Mouse (Mus musculus) c-Kit-positive CD71-negative TER-119-negative erythroid progenitor cells, embryonic 14.5 days (primary cell): ENCODE results near the gene Gpc5.

Experiments used
- DNase-seq: peaks from one replicate; pipeline ENCODE4 v3.0.0-alpha.2; 2013; ENCODE audit warnings: low read depth

The Gpc5 gene

DNA sequence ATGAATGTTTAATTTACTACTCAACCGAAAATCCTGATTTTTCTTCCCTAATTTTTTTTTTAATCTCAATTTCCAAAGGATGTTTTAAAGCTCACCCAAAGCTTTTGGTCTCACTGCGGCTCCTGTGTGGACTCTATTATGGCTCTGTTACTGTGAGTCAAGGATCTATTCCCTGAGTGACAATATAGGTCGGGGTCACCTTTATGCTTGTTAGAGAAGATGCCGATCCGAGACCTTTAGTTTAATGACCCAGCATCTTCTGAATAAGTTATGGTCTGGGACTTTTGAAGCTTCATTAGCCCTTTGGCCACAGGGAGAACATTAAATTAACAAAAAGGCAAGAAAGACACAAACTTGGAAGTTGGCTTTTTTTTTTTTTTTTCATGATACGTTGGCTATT lies 408.8 kb downstream of the Gpc5 start:
- DNase-seq, result no peak

DNA sequence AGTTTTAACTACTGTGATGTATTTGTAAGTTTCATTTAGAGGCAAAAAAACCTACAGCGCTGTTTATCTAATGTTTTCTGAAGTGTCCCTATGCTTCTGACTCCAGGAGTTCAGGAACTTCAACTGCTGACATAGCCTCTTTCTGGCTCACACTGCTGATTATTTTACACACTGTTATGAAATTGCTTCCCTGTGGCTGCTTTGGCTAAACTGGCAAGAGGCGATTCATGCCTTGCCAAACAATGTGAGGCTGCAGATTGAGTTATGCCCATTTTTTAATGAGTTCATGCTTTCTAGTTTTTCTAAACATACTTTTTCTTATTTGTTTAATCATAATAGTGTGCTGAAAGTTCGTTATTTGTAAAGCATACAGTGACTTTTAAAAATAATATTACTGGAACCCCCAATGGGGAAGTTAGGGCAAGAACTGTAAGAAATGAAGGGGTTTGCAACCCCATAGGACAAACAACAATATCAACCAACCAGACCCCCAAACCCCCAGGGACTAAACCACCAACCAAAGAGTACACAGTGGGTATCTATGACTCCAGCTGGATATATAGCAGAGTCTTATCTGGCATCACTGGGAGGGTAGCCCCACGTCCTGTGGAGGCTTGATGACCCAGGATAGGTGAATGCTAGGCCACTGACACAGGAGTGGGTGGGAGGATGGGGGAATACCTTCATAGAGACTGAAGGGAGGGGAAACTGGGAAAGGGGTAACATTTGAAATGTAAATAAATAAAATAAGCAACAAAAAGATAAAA lies 454.7 kb downstream of the Gpc5 start:
- no peak for DNase-seq

DNA sequence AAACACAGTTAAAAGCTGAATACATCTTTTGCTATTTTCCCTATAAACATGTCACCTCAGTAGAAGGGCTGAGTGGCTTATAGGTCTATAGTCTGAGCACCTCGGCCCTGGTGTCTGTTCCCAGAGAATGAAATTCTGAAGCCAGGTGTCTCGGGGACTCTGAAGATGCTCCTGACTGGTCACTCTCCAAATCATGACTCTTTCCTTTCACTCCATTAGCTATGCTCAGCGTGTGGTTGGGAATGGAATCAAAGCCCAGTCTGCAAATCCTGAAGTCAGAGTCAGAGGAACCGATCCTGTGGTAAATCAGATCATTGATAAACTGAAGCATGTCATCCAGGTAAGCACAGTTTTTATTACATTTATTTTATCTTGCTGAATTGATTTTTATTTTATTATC lies 460.0 kb downstream of the Gpc5 start:
- no peak for DNase-seq

DNA sequence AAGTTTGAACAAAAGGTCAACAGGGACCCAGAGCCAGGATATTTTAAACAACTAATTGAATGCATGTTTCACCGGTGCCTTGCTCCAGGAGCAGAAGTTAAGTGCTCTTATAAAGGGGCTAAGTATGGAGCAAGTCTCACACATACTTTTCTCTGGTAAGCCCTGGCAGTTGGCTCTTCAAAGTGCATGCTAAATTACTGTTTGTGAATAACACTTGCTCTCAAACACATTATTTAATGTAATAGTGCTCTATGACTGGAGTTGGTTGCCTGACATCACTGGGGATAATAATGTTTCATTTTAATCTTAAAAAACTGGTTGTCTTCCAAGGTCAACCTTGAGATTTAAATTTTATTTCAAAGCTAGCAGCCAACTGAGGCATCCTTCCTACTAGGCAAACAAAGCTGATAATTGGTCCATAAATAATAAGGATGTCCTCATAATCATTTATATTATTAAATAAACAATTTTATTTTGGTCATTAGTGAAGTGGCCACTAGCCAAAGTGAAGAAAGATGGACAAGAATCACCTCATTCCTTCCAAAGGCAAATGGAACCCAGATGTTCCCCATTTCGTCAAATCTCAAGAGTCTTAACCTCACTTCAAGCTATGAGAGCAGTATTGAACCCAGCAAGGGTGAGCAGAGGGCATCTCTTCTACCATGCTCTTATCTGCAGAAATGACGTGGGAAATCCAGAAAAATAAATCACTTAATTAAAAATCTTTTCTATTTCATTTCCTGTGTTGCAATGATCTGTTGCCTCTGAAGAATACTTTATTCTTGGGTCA lies 488.6 kb downstream of the Gpc5 start:
- DNase-seq, result no peak

DNA sequence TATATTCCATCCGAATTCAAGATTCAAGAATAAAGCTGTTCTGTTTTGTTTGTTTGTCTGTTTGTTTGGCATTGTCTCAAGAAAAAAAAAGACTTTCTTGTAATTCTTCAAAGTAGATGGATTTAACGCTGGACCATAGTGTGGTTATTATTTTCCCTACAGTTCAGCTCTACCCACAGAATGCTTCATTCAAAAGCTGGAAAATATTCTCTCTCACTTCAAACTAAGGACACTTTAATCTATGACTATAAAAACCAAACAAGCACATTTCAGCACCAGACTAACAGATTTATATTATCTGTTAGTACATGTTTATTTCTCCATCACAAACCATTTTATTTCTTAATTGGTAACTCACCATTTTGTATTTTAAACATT lies 489.2 kb downstream of the Gpc5 start:
- no peak for DNase-seq

DNA sequence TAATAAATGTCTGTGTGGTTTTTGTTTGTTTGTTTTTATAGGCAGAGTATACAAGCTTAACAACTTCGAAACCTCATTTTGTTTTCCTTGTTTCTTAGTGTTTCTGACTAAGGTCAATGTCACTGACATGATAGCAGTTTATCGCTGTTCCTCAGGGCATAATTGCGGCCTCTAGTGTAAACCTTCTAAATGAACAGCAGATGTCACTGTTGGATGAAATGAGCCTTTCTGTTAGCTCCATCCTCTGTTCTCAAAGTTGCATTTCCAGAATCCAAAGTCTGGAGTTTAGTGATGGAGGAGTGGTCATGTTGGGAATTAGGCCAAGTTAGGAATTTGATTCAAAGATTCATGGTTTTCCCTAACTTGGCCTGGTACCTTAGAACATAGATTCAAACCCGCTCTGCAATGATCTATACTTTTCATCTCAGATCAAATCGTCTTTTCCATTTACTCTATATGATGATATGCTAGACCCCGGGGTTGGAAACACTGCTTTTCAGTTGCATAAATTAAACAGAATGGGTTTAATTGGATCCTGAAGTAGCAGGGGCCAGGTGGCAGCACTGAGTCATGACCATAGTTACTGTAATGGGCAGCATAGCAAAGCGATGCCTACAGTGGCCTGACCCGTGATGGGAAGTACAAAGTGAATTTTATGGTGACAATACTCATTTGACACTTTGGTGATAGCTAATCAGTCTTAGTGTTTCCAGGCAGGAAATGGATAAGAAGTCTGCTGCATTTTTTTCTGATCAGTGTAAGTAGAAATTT lies 508.4 kb downstream of the Gpc5 start:
- DNase-seq, result peak; percentile 1

DNA sequence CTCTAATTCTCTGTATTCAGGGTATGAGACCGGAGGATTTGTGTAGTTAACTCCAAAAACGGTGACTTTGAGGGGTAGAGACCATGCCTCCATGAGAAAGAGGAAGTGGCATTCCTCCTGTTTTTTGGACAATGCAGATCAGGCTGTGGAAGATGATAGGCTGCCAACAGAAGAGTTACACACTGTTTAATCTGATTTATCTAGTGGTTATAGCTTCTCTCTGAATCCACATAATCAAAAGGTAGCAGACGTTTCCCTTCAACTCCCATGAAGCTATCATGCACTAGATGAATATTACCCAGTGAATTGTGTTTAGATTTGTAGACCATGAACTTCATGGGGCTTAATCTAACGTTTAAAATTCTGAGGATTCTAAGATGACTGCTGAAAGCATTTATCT lies 522.1 kb downstream of the Gpc5 start:
- DNase-seq, result no peak

DNA sequence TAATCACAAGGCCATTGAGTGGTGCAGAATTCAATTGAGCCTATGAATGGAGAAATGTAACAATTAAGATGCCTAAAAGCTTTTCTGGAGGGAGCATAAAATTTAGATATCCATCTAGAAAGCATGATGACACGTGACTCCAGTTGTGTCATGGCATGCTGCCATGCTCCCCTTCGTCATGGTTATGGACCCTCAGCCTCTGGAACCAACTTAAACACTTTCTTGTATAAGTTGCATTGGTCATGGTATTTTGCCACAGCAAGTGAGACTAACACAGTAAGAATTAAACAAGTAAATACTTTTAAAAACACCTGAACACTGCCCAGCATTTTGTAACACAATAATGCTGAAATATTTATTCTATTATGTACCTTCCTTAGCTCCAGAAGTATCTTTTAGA lies 524.3 kb downstream of the Gpc5 start:
- no peak for DNase-seq

DNA sequence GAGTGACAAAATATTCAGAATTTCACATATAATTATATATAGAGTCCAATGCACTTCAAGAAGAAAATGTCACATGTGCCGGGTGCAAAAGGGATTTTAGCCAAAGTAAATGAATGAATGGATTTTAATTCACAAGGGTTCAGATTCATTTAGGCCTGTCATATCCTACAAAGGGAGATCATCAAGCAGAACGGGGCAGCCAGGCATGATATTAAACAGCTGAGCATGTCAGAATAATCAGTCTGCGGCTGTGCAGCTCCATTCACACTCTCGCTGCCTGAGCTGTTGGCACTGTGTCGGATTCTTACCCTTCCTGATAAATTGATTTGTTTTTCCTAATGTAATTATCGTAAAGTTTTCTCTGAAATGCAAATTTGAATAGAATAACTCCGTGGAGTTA lies 524.8 kb downstream of the Gpc5 start:
- DNase-seq, result no peak

DNA sequence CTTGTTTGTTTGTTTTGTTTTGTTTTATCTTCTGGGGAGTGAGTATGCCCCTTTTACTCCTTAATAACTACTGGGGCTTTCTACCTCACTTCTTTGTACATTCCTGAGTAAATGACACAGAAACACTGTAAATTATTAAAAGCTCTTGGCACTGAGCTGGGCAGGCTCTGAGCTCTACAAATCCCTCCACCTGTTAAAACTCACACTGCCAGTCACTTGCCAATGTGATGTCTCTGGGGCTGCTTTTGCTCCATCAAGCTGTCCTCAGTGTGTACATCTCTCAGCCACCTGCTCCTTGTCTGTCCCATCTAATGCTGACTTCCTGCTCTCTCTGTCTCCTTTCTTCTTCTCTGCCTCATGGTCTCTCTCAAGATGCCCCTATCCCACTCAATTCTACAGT lies 528.5 kb downstream of the Gpc5 start:
- no peak for DNase-seq

DNA sequence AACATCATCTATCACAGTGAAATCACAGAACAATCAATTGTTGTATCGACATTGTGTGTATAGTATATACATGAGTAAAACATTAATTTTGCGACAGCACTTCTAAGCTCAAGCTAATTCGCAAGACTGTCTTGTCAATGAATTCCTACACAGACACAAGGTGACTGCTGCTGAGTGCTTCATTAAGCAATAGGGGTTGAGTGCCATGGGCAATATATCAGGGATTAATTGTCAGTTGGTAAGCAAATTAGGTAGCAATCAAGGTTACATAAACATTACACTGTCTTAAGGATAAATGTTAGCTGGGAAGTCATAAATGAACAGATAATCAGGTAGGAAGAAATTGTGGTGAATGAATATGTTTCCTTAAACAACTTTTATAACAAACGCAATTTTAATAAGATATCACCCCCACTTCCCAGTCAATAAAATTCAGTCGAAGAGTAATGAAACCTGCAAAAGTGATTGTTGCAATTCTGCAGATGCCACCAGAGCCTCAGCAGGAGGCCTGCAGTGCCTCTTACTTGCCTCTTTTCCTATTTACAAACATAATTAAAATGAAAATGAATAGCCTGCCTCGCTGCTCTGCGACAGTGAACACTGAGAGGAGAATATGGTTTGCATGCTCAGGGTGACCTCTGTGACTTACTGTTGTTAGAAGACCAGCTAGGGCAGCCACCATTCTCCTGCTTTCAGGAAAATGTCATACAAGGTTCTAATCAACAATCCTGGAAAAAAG lies 539.3 kb downstream of the Gpc5 start:
- no peak for DNase-seq

DNA sequence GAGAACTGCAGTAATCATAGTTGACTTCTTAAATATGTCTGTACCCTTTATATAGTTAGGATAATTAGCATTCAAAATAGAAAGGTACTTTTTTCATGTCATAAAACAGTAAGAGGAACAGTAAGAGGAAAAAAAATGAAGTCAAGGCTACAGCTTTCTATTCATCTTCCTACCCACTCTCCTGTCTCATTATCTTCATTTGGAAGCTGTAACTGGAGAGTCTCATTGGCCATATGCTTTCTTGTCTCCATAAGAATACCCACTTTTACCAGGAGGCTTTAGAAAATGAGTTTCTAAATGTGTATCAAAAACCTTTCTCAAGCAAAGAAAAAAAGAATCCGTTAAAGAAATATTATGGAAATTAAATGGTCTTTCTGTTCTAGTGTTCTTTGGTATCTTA lies 541.3 kb downstream of the Gpc5 start:
- DNase-seq, result no peak

DNA sequence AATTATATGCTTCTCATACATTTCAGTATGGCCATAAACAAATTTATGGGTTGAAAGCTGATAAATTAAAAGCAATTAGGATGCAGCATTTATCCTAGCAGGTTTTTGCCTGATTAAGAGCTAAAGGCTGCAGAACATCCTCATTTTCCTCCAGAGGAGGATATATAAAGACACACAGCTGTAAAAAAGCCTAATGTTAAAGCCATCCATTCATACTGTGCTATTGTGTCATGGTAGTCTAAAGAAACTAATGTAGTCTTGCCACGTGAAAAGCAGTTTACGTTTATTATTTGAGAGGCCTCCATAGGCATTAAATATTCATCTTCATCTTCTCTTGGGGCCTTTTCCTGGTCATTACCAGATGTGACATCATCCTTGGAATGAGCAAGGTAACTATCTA lies 587.9 kb downstream of the Gpc5 start:
- DNase-seq, result no peak

DNA sequence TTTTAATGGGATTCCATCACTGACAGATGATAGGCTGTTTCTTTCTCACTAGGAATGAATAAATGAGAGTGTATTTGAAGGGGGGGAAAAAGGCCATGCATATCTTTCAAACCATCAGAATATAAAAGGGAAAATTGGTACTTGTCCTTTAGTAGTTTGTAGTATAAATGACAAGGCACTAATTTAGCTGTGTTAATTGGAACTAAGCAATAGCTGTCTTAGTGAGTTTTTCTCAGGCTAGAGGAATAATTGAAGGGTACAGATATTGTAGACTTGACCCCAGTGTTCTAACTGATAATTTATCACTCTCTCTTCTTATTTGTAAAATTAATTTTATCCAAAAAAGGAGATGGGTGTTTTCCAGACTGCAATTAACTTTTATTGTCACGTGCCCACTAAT lies 654.0 kb downstream of the Gpc5 start:
- no peak for DNase-seq

DNA sequence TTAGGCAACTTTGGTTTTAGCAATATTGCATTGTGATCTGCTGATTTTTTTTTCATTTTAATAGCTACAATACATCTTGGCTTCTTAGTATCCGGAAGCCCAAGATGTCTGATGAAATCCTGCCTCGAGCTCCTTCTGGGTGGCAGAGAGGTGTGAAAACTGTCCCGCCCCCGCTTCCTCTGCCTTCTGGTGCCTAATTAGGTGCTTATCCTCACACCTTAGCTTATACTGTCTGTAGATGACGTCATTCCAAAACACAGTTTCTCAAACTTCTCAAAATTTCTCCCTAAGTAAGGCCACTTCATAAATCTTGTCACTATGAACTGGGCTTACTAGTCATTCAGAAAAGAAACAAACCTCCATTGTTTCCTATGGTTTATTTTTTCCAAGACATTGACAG lies 668.2 kb downstream of the Gpc5 start:
- no peak for DNase-seq

DNA sequence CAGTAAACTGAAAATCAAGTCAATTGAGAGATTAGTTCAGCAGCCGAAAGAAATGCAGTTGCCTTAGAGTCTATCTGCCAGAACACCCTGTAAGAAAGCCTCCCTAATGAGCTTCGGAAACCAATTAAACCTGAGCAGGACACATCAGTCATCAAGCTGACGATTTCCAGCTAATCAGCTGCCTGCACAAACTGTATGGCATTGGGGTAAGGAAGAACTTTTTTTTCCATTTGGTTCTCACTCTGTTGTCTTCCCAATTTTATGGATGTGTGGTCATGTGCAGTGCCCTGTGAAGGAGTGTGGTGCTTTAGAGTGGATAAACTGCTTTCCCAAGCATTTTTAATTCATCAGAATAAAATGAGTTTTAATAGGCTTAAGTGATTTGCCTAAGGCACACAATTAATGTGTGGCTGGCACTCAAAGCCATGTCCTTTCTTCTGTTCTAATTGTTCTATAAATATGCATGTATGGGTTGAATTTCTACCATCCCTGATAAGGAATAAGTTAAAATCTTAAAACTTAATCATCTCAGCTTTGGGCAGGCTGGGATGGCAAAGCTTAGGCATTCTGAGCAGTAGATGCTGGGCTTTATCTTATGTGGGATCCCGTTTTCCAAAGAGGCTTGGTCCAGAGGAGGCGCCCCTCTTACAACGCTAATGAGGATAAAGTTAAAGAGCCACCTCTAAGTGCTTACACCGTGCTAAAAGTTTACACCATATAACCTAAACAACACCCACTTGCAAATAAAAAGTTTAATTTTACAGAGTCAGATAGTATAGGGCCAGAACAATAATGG lies 687.6 kb downstream of the Gpc5 start:
- no peak for DNase-seq

DNA sequence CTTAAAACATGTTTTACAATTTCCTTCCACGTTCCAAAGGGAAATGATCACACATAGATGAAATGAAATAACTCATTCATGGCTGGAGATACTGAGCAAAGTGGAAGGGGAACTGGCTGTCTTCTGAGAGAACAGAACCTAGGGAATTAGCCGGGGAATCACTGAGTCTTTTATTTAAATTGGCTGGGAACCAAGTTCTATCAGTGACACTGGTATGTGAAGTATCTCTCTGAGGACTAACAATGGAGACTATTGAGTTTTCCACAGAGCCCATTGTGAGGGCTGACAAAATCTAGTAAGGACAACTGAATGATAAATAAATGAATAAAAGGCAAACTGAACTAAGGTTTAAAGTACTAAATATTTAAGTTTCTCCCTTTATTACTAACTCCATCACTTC lies 712.7 kb downstream of the Gpc5 start:
- DNase-seq, result no peak

DNA sequence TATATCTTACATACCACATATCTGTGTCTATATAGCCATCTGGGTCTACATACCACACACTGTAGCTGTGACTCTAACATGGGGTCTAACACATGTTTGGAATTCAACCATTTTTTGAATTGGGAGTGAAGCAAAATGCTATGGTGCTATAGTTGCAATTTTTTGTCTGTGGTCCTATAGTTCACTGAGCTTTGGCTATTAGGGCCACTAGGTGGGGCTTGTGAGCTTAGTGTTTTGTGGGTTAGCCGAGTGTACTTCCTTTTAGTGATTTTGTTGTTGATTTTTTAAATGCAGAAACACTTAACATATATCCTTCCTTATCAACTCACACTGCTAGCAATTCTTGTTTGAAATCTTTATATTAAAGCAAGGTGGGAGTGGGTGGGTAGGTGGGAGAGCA lies 727.0 kb downstream of the Gpc5 start:
- DNase-seq, result peak; percentile 13

DNA sequence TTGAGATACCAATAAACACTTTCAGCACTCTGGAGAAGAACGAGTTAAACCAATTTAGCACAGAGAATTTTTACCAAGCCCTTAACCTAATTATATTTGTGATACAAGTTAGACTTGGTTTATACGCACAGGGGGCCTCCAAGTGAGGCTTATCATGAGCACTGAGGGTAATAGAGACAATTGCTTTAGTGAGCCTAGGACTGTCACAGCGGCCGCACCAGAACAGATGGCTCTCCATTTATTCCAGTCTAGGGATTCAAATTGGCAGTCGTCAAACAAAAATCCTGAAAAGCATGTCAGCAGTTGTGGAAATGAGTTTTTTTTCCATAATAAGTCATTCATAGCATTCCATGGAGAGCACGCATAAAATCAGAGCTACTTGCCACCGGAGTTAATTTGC lies 729.6 kb downstream of the Gpc5 start:
- no peak for DNase-seq

DNA sequence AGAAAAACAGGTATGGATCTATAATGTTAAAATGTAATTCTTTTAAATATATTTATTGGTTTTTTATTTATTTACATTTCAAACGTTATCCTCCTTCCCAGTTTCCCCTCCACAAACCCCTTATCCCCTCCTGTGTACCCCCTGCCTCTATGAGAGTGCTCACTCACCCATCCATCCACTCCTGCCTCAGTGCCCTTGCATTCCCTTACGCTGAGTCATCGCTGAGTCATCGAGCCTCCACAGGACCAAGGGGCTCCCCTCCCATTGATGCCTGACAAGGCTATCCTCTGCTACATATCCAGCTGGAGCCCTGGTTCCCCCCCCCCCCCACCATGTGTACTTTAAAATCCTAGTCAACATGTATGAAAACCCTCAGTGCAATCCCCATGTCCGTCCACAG lies 738.5 kb downstream of the Gpc5 start:
- no peak for DNase-seq

DNA sequence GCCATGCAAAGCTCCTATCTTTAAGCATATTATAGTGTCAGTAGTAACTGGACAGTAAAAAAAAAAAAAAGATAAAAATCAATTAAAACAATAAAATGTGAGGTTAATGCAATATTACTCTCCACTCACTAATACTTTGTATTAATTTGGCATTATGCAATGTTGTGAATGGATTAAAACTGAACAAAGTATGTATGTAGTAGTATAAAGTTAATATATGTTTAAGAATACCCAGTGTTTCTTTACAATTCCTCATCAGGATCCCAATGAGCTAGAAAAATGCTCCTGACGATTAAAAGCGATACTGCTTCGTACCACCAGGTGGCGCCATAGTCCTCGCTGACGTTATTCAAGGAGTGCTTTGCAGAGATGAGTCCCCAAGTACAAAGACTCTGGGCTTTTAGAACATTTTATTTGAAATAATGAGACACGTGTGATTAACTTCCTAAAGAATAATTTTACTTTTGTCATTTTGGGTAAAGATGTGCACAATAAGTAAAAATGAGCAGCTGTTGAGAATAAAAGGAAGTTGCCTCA lies 739.3 kb downstream of the Gpc5 start:
- DNase-seq, result peak; percentile 28
